Mouse (Mus musculus): Measurements from ENCODE around the gene Cysltr1.

Cysltr1 gene

GRCm38 (mm10) chrX:106603386-106603785, at the start of gene Cysltr1:
TSS of gene Cysltr1 (minus strand) at chrX:106603679.
- DNase-seq = no peak

GRCm38 (mm10) chrX:106634799-106635541, 31.5 kb upstream of the Cysltr1 start:
- DNase-seq = no peak

- no peak for DNase-seq
Measured at GRCm38 (mm10) chrX:106633543-106633942, 30.1 kb upstream of the Cysltr1 start.

GRCm38 (mm10) chrX:106628514-106628913, 25.0 kb upstream of the Cysltr1 start:
- no peak for DNase-seq

- no peak for DNase-seq
Measured at GRCm38 (mm10) chrX:106623667-106624066, 20.2 kb upstream of the Cysltr1 start.

- DNase-seq = no peak
Measured at GRCm38 (mm10) chrX:106622512-106622911, 19.0 kb upstream of the Cysltr1 start.

GRCm38 (mm10) chrX:106602574-106603258, 763 bp downstream of the Cysltr1 start:
- DNase-seq = no peak

- DNase-seq = no peak
Measured at GRCm38 (mm10) chrX:106595904-106596303, 7.6 kb downstream of the Cysltr1 start.

GRCm38 (mm10) chrX:106593914-106594313, 9.6 kb downstream of the Cysltr1 start:
- no peak for DNase-seq

GRCm38 (mm10) chrX:106582886-106583285, 20.6 kb downstream of the Cysltr1 start, which contains the start of gene Gm5127:
TSS of gene Gm5127 (plus strand) at chrX:106583186.
- DNase-seq = no peak

- DNase-seq = no peak
Measured at GRCm38 (mm10) chrX:106582197-106582596, 21.3 kb downstream of the Cysltr1 start.

- no peak for DNase-seq
Measured at GRCm38 (mm10) chrX:106580410-106580809, 23.1 kb downstream of the Cysltr1 start.

- DNase-seq = no peak
Measured at GRCm38 (mm10) chrX:106578966-106579365, 24.5 kb downstream of the Cysltr1 start.

- DNase-seq = no peak
Measured at GRCm38 (mm10) chrX:106555457-106555856, 48.0 kb downstream of the Cysltr1 start.

- DNase-seq = no peak
Measured at GRCm38 (mm10) chrX:106536359-106536758, 67.1 kb downstream of the Cysltr1 start.

Measured in right cerebral cortex, postnatal 14 days (tissue).